Mouse (Mus musculus): Measurements from ENCODE around the gene Pacsin2. TPM values are rescaled to one million over a fixed set of nuclear protein-coding genes. Genes with fewer than 3 reads are reported as not detected.
A peak's percentile ranks its signal among the peaks of the same experiment; 100 is the strongest.

Pacsin2 gene
- polyA plus RNA-seq, 1 experiment from 2014 or later = 53.3 TPM

- WGBS = 84% methylated on average over 3 of the region's 3 CpGs
- Histone ChIP-seq H3K36me3 (peaks cover 3% of the 10 kb centered on the region; the same call in 1 of the 2 replicates), H3K4me2 (replicated peaks) (no peak overlapping the region), H3K4me3 (no peak overlapping the region), H3K9me3 (no peaks in the 10 kb centered on the region), H3K27ac (no peak overlapping the region), H3K27me3 (no peaks in the 10 kb centered on the region), H3K4me1 (peaks cover 15% of the 10 kb centered on the region), H3K9ac (no peak overlapping the region)
- no peak for ATAC-seq (ENCODE audit: low FRiP score, low read depth)
Observed at GRCm38 (mm10) chr15:83460891-83461290, 3.5 kb downstream of the Pacsin2 start.

GRCm38 (mm10) chr15:83457541-83457940, 6.9 kb downstream of the Pacsin2 start:
- H3K9ac ChIP-seq = no peak overlapping the region
- H3K9me3 ChIP-seq = no peaks in the 10 kb centered on the region
- H3K27ac ChIP-seq = no peak overlapping the region
- ATAC-seq (ENCODE audit: low FRiP score, low read depth) = no peak
- H3K4me3 ChIP-seq = no peak overlapping the region
- H3K4me1 ChIP-seq = peaks cover 13% of the 10 kb centered on the region
- peaks cover 3% of the 10 kb centered on the region; the same call in 1 of the 2 replicates for H3K36me3 ChIP-seq
- no peak overlapping the region for H3K4me2 ChIP-seq (replicated peaks)
- no peaks in the 10 kb centered on the region for H3K27me3 ChIP-seq
- 100% methylated on average over 1 of the region's 1 CpGs for WGBS

- no peak overlapping the region for H3K9ac ChIP-seq
- peaks cover 23% of the 10 kb centered on the region for H3K4me1 ChIP-seq
- ATAC-seq (ENCODE audit: low FRiP score, low read depth) = no peak
- H3K4me2 ChIP-seq (replicated peaks) = no peak overlapping the region
- H3K27ac ChIP-seq = no peak overlapping the region
- H3K9me3 ChIP-seq = no peaks in the 10 kb centered on the region
- no peaks in the 10 kb centered on the region for H3K27me3 ChIP-seq
- peaks cover 5% of the 10 kb centered on the region; the same call in 1 of the 2 replicates for H3K36me3 ChIP-seq
- no peak overlapping the region for H3K4me3 ChIP-seq
- WGBS = 92% methylated on average over 5 of the region's 5 CpGs
Observed at GRCm38 (mm10) chr15:83455637-83456036, 8.8 kb downstream of the Pacsin2 start.

- 73% methylated on average over 3 of the region's 3 CpGs for WGBS
- Histone ChIP-seq H3K27me3 (no peaks in the 10 kb centered on the region), H3K36me3 (peaks cover 7% of the 10 kb centered on the region; the same call in 1 of the 2 replicates), H3K4me2 (replicated peaks) (no peak overlapping the region), H3K27ac (no peak overlapping the region), H3K9ac (no peak overlapping the region), H3K9me3 (no peaks in the 10 kb centered on the region), H3K4me3 (no peak overlapping the region), H3K4me1 (peaks cover 23% of the 10 kb centered on the region)
- ATAC-seq (ENCODE audit: low FRiP score, low read depth) = no peak
Observed at GRCm38 (mm10) chr15:83455034-83455433, 9.4 kb downstream of the Pacsin2 start.

GRCm38 (mm10) chr15:83454419-83454818, 10.0 kb downstream of the Pacsin2 start:
- no peaks in the 10 kb centered on the region for H3K9me3 ChIP-seq

GRCm38 (mm10) chr15:83453879-83454278, 10.5 kb downstream of the Pacsin2 start:
- Histone ChIP-seq H3K4me2 (replicated peaks) (no peak overlapping the region), H3K27me3 (no peaks in the 10 kb centered on the region), H3K9me3 (no peaks in the 10 kb centered on the region), H3K9ac (no peak overlapping the region), H3K36me3 (peaks cover 7% of the 10 kb centered on the region; the same call in 1 of the 2 replicates), H3K4me1 (peaks cover 23% of the 10 kb centered on the region), H3K4me3 (no peak overlapping the region), H3K27ac (no peak overlapping the region)
- no peak for ATAC-seq (ENCODE audit: low FRiP score, low read depth)
- WGBS = 70% methylated on average over 3 of the region's 3 CpGs

More at GRCm38 (mm10) chr15:83454419-83454818, 10.0 kb downstream of the Pacsin2 start:
- Histone ChIP-seq H3K36me3 (peaks cover 7% of the 10 kb centered on the region; the same call in 1 of the 2 replicates), H3K27ac (no peak overlapping the region), H3K4me3 (no peak overlapping the region), H3K27me3 (no peaks in the 10 kb centered on the region), H3K4me1 (peaks cover 23% of the 10 kb centered on the region), H3K9ac (no peak overlapping the region), H3K4me2 (replicated peaks) (no peak overlapping the region)
- ATAC-seq (ENCODE audit: low FRiP score, low read depth) = no peak
- whole genome bisulfite sequencing = 48% methylated on average over 7 of the region's 7 CpGs

- no peak for ATAC-seq (ENCODE audit: low FRiP score, low read depth)
- Histone ChIP-seq H3K4me1 (peaks cover 38% of the 10 kb centered on the region), H3K4me2 (replicated peaks) (no peak overlapping the region), H3K9ac (no peak overlapping the region), H3K27ac (no peak overlapping the region), H3K9me3 (no peaks in the 10 kb centered on the region), H3K36me3 (peaks cover 4% of the 10 kb centered on the region; the same call in 1 of the 2 replicates), H3K4me3 (no peak overlapping the region), H3K27me3 (no peaks in the 10 kb centered on the region)
- 84% methylated on average over 7 of the region's 7 CpGs for whole genome bisulfite sequencing
Observed at GRCm38 (mm10) chr15:83452219-83452760, 12.1 kb downstream of the Pacsin2 start.

GRCm38 (mm10) chr15:83451621-83452210, 12.7 kb downstream of the Pacsin2 start:
- H3K27me3 ChIP-seq = no peaks in the 10 kb centered on the region
- ATAC-seq (ENCODE audit: low FRiP score, low read depth) = no peak
- H3K36me3 ChIP-seq = peaks cover 4% of the 10 kb centered on the region; the same call in 1 of the 2 replicates
- no peaks in the 10 kb centered on the region for H3K9me3 ChIP-seq
- WGBS = 72% methylated on average over 7 of the region's 7 CpGs
- no peak overlapping the region for H3K9ac ChIP-seq
- peaks cover 44% of the 10 kb centered on the region for H3K4me1 ChIP-seq
- no peak overlapping the region for H3K27ac ChIP-seq
- no peak overlapping the region for H3K4me2 ChIP-seq (replicated peaks)
- no peak overlapping the region for H3K4me3 ChIP-seq

- Histone ChIP-seq H3K27me3 (no peaks in the 10 kb centered on the region), H3K4me1 (peaks cover 60% of the 10 kb centered on the region), H3K9me3 (no peaks in the 10 kb centered on the region), H3K4me3 (no peak overlapping the region), H3K36me3 (peaks cover 4% of the 10 kb centered on the region; the same call in 1 of the 2 replicates), H3K9ac (no peak overlapping the region), H3K27ac (no peak overlapping the region), H3K4me2 (replicated peaks) (no peak overlapping the region)
- no peak for ATAC-seq (ENCODE audit: low FRiP score, low read depth)
- WGBS = 96% methylated on average over 2 of the region's 2 CpGs
Observed at GRCm38 (mm10) chr15:83450007-83450406, 14.4 kb downstream of the Pacsin2 start.

GRCm38 (mm10) chr15:83448646-83449045, 15.8 kb downstream of the Pacsin2 start:
- Histone ChIP-seq H3K9ac (no peak overlapping the region), H3K4me1 (peaks cover 57% of the 10 kb centered on the region), H3K9me3 (no peaks in the 10 kb centered on the region), H3K36me3 (peaks cover 4% of the 10 kb centered on the region; the same call in 1 of the 2 replicates), H3K4me2 (replicated peaks) (no peak overlapping the region), H3K27me3 (no peaks in the 10 kb centered on the region), H3K27ac (no peak overlapping the region), H3K4me3 (no peak overlapping the region)
- 67% methylated on average over 5 of the region's 5 CpGs for WGBS
- no peak for ATAC-seq (ENCODE audit: low FRiP score, low read depth)

- H3K9ac ChIP-seq = no peak overlapping the region
- no peak for ATAC-seq (ENCODE audit: low FRiP score, low read depth)
- no peaks in the 10 kb centered on the region for H3K27me3 ChIP-seq
- H3K4me3 ChIP-seq = no peak overlapping the region
- peaks cover 4% of the 10 kb centered on the region; the same call in 1 of the 2 replicates for H3K36me3 ChIP-seq
- H3K4me1 ChIP-seq = peaks cover 57% of the 10 kb centered on the region
- H3K9me3 ChIP-seq = no peaks in the 10 kb centered on the region
- 64% methylated on average over 10 of the region's 10 CpGs for WGBS
- no peak overlapping the region for H3K27ac ChIP-seq
- no peak overlapping the region for H3K4me2 ChIP-seq (replicated peaks)
Observed at GRCm38 (mm10) chr15:83447791-83448544, 16.4 kb downstream of the Pacsin2 start.

GRCm38 (mm10) chr15:83445908-83446307, 18.5 kb downstream of the Pacsin2 start:
- H3K9ac ChIP-seq = no peak overlapping the region
- ATAC-seq (ENCODE audit: low FRiP score, low read depth) = peak; percentile 28; the same call in 1 of the 2 replicates
- WGBS = 64% methylated on average over 2 of the region's 2 CpGs
- no peak overlapping the region for H3K4me3 ChIP-seq
- H3K27ac ChIP-seq = peak overlapping the region; percentile 84
- H3K4me1 ChIP-seq = peaks cover 45% of the 10 kb centered on the region
- peaks cover 4% of the 10 kb centered on the region; the same call in 1 of the 2 replicates for H3K36me3 ChIP-seq
- H3K9me3 ChIP-seq = no peaks in the 10 kb centered on the region
- 0 out of 2 replicates have a peak overlapping the region, but pooled peaks have one; percentile 4 for H3K4me2 ChIP-seq (replicated peaks)
- no peaks in the 10 kb centered on the region for H3K27me3 ChIP-seq

Measured in limb, embryonic 13.5 days (tissue).